Mouse (Mus musculus) neural tube, embryonic 14.5 days (tissue): Measurements from ENCODE around the gene Git1. TPM values are rescaled to one million over a fixed set of nuclear protein-coding genes. Genes with fewer than 3 reads are reported as not detected.

Source experiments
- ATAC-seq: fragments of 200-750 bp; cut with Nextera tagmentation; 2 replicates; pipeline ENCODE4 v1.8.0; 2017; ENCODE audit warnings: low read depth, mild to moderate bottlenecking, moderate TSS enrichment, moderate library complexity
- H3K27ac ChIP-seq: fragments of 300-500 bp; sonication (generic); 2 replicates; pipeline ENCODE4 v1.5.1; 2014; ENCODE audit warnings: low read depth, mild to moderate bottlenecking, control low read depth, low read length, moderate library complexity, mixed read lengths
- H3K27me3 ChIP-seq: fragments of 300-500 bp; sonication (generic); 2 replicates; pipeline ENCODE4 v1.6.1; 2014; ENCODE audit warnings: low read length; ENCODE audit not compliant: control insufficient read depth, insufficient read depth
- H3K36me3 ChIP-seq: fragments of 300-500 bp; sonication (generic); 2 replicates; pipeline ENCODE4 v1.6.1; 2014; ENCODE audit warnings: low read length, mixed read lengths; ENCODE audit not compliant: control insufficient read depth, insufficient read depth
- H3K4me1 ChIP-seq: fragments of 300-500 bp; sonication (generic); 2 replicates; pipeline ENCODE4 v1.6.1; 2014; ENCODE audit warnings: low read length; ENCODE audit not compliant: control insufficient read depth, insufficient read depth
- H3K4me2 ChIP-seq: fragments of 300-500 bp; sonication (generic); 2 replicates; pipeline ENCODE4 v1.6.1; 2014; ENCODE audit warnings: mild to moderate bottlenecking, low read depth, low read length, control low read depth
- H3K4me3 ChIP-seq: fragments of 300-500 bp; sonication (generic); 2 replicates; pipeline ENCODE4 v1.5.1; 2014; ENCODE audit warnings: low read depth, low read length, control low read depth, mixed read lengths
- H3K9ac ChIP-seq: fragments of 300-500 bp; sonication (generic); replicated peaks from 2 replicates; pipeline ENCODE4 v1.6.1; 2014; ENCODE audit warnings: low read depth, mild to moderate bottlenecking, control low read depth, low read length, mixed read lengths
- H3K9me3 ChIP-seq: fragments of 300-500 bp; sonication (generic); 2 replicates; pipeline ENCODE4 v1.6.1; 2016; ENCODE audit warnings: low read length; ENCODE audit not compliant: control insufficient read depth
- WGBS: fragments of 180-500 bp; shearing (Covaris S2); extraction: QIAGEN DNeasy Blood & Tissue Kit; methylation state at CpG from one replicate; pipeline ENCODE4 v1.1.7; 2014; 5-methylcytosine and 5-hydroxymethylcytosine counted together
- polyA plus RNA-seq: library from polyadenylated mRNA; unstranded; fragments of >200 nt; fragmentation: Nextera tagmentation; extraction: Ambion mirVana; gene quantifications from 2 replicates; pipeline ENCODE4 v1.2.1, GENCODE M21; 2014

Gene Git1
- polyA plus RNA-seq, 1 experiment from 2014 or later: 20.3 TPM

- H3K36me3 ChIP-seq: no peaks in the 10 kb centered on the region
- no peak overlapping the region for H3K27ac ChIP-seq
- H3K27me3 ChIP-seq: peaks cover 12% of the 10 kb centered on the region
- H3K4me1 ChIP-seq: peaks cover 21% of the 10 kb centered on the region
- H3K4me3 ChIP-seq: peak overlapping the region; percentile 58
- WGBS: under 1% methylated on average over 62 of the region's 84 CpGs
- H3K9ac ChIP-seq: peak overlapping the region; percentile 61
- no peaks in the 10 kb centered on the region for H3K9me3 ChIP-seq
- peak overlapping the region; percentile 92 for H3K4me2 ChIP-seq
- peak; percentile 56 for ATAC-seq
Measured at GRCm38 (mm10) chr11:77512891-77513810, 19.8 kb downstream of the Git1 start.

GRCm38 (mm10) chr11:77513811-77514170 lies 20.4 kb downstream of the Git1 start:
- no peaks in the 10 kb centered on the region for H3K9me3 ChIP-seq
- no peak overlapping the region for H3K27ac ChIP-seq
- H3K36me3 ChIP-seq: no peaks in the 10 kb centered on the region
- no peak overlapping the region for H3K9ac ChIP-seq
- 5% methylated on average over 10 of the region's 10 CpGs for WGBS
- no peak for ATAC-seq
- peaks cover 12% of the 10 kb centered on the region for H3K27me3 ChIP-seq
- H3K4me2 ChIP-seq: peak overlapping the region; percentile 92
- peak overlapping the region; percentile 58 for H3K4me3 ChIP-seq
- H3K4me1 ChIP-seq: peaks cover 17% of the 10 kb centered on the region

DNA sequence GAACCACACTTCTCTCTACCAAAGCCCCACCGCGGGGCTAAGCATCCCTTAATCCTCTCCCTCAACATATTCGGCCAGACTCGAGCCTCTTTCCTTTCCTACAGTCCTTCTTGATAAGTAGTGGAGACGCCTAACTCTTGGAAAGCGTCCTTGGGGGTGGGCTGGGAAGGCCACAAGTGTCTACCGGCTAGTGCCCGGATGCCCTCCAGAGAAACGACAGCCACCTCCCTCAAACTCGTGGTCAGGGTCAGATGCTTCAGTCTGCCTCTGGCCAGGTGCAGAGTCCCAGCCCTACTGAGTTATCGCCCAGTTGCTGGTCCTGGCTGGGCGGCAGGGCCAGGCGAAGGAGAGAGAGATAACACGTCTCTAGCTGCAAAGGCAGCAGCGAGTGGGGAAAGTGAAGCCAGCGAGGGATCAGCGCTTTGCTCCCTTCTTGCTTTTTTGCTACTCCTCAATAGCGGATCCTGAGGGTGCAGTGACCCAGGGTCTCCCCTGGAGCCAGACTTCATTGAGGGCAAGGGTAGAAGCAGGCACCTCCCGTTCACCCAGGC lies 21.0 kb downstream of the Git1 start:
- Histone ChIP-seq H3K27me3 (peaks cover 12% of the 10 kb centered on the region), H3K4me2 (peak overlapping the region; percentile 89), H3K9me3 (no peaks in the 10 kb centered on the region), H3K36me3 (no peaks in the 10 kb centered on the region), H3K4me3 (peak overlapping the region; percentile 40), H3K27ac (no peak overlapping the region), H3K4me1 (peaks cover 17% of the 10 kb centered on the region), H3K9ac (peak overlapping the region; percentile 39; the same call in 1 of the 2 replicates)
- WGBS: 7% methylated on average over 19 of the region's 19 CpGs
- ATAC-seq: no peak

DNA sequence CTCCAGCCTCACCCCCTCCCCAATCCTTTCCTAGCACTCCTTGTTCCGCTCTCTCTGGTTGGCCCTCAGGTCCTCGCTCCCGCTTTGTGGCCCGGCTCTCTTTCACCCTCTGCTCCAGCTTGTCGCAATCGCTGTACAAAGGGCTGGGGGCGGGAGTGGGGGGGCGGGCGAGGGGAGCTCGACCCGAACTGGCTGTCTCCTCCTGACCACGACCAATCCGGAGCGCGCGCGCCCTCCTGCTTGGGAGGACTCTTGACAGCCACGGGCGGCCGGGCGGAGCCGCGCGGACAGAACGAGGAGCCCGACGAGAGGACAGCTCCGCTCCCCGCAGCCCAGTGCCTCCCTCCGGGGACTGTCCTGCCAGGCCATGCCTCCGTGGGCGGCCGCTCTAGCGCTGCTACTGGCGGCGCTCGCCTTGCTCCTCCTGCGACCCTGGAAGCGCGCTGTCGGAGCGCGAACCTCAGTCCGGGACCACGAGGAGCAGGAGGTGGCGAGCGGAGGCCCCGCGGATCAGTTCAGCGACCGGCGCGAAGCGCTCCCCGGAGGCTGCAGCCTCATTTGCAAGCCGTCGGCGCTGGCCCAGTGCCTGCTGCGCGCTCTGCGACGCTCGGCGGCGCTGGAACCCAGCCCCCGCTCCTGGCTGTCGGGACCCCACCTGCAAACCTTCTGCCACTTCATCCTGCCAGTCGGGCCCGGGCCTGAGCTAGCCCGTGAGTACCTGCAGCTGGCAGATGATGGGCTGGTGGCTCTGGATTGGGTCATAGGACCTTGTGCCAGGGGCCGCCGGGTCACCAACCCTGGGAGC lies 21.7 kb downstream of the Git1 start, which contains the start of gene Abhd15:
Gene Abhd15, plus strand, starts transcription at position 290 of the 805 bp plus-strand sequence.
- peaks cover 12% of the 10 kb centered on the region for H3K27me3 ChIP-seq
- H3K36me3 ChIP-seq: no peaks in the 10 kb centered on the region
- H3K27ac ChIP-seq: no peak within 1 kb of the TSS
- peak within 1 kb of the TSS; percentile 89 for H3K4me2 ChIP-seq
- no peaks in the 10 kb centered on the region for H3K9me3 ChIP-seq
- H3K4me3 ChIP-seq: peak within 1 kb of the TSS; percentile 40
- peaks cover 17% of the 10 kb centered on the region for H3K4me1 ChIP-seq
- peak within 1 kb of the TSS; percentile 39 for H3K9ac ChIP-seq
- WGBS: 1% methylated on average over 48 of the region's 72 CpGs
- peak; percentile 57 for ATAC-seq

DNA sequence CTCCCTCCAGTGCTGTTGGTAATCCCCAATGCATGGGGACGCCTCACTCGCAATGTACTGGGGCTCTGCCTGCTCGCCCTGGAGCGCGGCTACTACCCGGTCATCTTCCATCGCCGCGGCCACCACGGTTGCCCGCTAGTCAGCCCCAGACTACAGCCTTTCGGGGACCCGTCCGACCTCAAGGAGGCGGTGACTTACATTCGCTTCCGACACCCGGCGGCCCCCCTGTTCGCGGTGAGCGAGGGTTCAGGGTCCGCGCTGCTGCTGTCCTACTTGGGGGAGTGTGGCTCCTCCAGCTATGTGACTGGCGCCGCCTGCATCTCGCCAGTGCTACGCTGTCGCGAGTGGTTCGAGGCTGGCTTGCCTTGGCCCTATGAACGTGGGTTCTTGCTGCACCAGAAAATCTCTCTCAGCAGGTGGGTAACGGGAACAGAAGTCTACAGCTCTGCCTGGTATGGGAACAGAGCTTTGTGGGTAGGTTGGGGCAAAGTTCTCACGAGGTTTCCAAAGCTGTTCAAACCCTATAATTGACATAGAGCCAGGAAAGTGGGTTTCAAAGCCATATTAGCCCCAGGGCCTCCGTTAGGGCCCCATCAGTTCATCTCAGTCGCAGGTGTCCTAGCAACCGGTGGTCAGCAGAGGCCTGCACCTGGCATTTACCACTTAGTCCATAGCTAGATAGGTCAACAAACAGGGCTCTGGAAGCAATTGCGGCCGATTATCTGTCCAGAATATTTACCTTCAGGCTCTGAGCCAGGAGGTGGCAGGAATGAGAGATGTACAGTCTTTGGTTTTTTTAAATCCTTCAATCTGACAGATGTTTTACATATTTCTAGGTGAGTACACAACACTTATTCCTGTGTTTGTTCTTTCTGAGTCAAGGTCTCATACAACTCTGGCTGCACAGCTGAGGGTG lies 22.5 kb downstream of the Git1 start, which contains the start of gene Trp53i13:
Gene Trp53i13, minus strand, starts transcription at position 344 of the 916 bp plus-strand sequence.
- peaks cover 12% of the 10 kb centered on the region for H3K27me3 ChIP-seq
- H3K27ac ChIP-seq: no peak within 1 kb of the TSS
- H3K9ac ChIP-seq: peak within 1 kb of the TSS; percentile 39
- H3K4me2 ChIP-seq: peak within 1 kb of the TSS; percentile 89
- H3K36me3 ChIP-seq: no peaks in the 10 kb centered on the region
- H3K9me3 ChIP-seq: no peaks in the 10 kb centered on the region
- 8% methylated on average over 39 of the region's 39 CpGs for WGBS
- H3K4me3 ChIP-seq: peak within 1 kb of the TSS; percentile 40
- ATAC-seq: peak; percentile 12; the same call in 1 of the 2 replicates
- peaks cover 17% of the 10 kb centered on the region for H3K4me1 ChIP-seq

DNA sequence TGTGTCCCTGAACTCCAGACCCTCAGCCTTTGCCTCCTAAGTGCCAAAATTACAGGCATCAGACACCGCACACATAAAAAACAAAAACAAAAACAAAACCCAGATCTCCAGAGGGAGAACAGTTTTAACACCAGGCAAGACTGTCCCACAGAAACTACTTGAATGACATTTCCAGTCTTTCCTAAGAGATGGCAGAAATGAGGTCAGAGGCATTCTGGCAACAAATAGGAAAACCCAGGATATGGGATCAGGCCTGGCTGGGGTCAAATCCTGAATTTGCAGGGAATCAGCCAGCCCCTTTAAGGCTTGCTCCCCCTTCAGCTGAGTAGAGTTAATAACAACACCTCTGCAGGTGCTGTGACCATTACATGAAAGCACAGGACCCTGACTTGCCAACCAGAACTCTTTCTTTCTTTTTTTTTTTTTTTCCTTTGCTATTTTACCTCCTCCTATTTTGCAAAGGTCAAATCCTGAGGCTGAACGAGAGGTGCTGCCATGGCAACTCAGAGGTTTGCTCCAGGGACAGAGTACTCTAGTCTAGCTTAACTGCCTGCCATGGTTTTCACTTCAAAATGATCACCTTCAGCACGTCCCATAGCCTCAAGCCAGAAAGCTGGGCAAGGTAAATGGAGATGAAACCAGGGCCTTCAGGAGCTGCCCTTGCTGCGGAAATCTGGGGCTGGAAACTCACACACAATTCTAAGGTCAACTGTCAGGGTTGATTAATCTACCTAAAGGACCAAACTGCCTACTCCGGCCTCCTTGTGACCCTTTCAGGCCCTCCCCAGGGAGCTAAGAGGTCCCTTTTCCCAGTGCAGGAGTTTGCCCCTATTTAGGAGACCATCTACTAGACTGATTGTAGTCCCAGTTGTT lies 23.4 kb downstream of the Git1 start:
- Histone ChIP-seq H3K9me3 (no peaks in the 10 kb centered on the region), H3K27me3 (peaks cover 12% of the 10 kb centered on the region), H3K36me3 (no peaks in the 10 kb centered on the region), H3K27ac (no peak overlapping the region), H3K4me1 (peaks cover 17% of the 10 kb centered on the region), H3K4me2 (no peak overlapping the region), H3K4me3 (no peak overlapping the region), H3K9ac (no peak overlapping the region)
- ATAC-seq: no peak
- 46% methylated on average over 5 of the region's 5 CpGs for WGBS

DNA sequence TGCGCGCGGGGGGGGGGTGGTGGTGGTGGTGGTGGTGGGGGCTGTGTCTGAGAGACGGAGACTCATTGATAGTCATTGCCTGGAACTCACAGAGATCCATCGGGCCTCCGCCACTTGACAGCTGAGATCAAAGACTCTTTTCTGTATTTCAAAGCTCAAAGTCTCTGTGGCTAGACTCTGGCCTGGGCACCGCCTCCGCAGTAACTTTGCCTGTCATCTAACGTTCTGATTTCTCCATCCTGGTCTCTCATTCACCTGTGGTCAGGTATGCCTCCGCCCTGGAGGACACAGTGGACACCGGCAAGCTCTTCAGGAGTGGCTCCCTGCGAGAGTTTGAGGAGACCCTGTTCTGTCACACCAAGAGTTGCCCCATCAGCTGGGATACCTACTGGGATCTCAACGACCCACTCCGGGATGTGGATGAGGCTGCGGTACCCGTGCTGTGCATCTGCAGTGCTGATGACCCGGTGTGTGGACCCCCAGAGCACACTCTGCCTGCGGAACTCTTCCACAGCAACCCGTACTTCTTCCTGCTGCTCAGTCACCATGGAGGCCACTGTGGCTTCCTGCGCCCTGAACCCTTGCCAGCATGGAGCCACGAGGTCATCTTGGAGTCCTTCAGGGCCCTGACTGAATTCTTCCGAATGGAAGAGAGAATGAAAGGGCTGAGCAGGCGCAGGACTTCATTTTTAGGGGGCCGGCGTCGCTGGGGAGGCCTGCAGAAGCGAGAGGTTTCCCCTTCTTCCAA lies 24.9 kb downstream of the Git1 start:
- no peak overlapping the region for H3K27ac ChIP-seq
- no peak overlapping the region for H3K4me2 ChIP-seq
- H3K4me3 ChIP-seq: no peak overlapping the region
- peaks cover 17% of the 10 kb centered on the region for H3K4me1 ChIP-seq
- H3K9me3 ChIP-seq: no peaks in the 10 kb centered on the region
- no peaks in the 10 kb centered on the region for H3K36me3 ChIP-seq
- WGBS: 79% methylated on average over 27 of the region's 27 CpGs
- H3K9ac ChIP-seq: no peak overlapping the region
- peaks cover 12% of the 10 kb centered on the region for H3K27me3 ChIP-seq
- ATAC-seq: no peak
